In the genomic region with DNA sequence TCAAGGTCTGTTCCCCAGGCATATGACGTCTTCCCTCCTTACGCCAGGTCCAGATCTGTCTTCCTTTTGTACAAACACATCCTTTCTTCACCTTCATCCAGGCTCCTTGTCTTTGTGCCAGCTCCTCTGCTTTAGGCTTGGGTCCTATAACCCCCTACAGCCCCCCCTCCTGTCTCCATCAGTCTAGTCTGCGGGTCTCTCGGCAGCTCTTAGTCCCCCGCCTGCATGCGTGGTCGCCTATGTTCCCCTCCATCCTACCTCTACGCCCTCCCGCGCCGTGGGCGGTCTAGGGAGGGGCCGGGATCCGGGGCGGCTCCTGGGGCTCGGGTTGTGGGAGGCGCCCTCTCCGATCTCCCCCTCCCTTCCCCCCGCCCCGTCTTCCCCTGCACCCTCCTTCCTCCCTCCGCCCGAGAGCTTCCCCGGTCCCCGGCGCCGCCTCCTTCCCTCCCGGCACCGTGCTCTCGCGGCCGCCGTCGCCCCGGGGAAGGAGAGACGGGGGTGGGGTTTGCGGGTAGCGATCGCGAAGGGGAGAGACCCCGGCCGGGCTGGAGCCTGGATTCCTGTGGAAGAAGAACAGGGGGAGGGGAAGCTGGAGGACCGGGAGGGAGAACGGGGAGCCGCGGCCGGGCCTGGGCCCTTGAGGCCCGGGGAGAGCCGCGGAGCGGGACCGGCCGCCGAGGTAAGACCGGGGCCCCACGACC, we compare ENCODE assay signal across 8 mouse cellular contexts. TPM values are rescaled to one million over a fixed set of nuclear protein-coding genes. Genes with fewer than 3 reads are reported as not detected.
A peak's percentile ranks its signal among the peaks of the same experiment; 100 is the strongest.
DNase-seq lines count a peak whose midpoint lies in the region; ATAC-seq lines count a peak whose summit lies in the region.

TSS of gene Gabbr1 (plus strand) at position 356 of the 701 bp plus-strand sequence.

- H3K27me3 ChIP-seq in hindbrain, embryonic 11.5 days (ENCODE audit: control insufficient read depth, insufficient read depth, low read length) = peaks cover 4% of the 10 kb centered on the region

- H3K9me3 ChIP-seq in hindbrain, embryonic 11.5 days (ENCODE audit: control insufficient read depth, low read length) = no peaks in the 10 kb centered on the region

- no peaks in the 10 kb centered on the region for H3K36me3 ChIP-seq in hindbrain, embryonic 11.5 days (ENCODE audit: control insufficient read depth, insufficient read depth, low read length)

- peak; percentile 78 for ATAC-seq in hindbrain, embryonic 11.5 days (ENCODE audit: low FRiP score)

- H3K4me2 ChIP-seq in hindbrain, embryonic 11.5 days (replicated peaks; ENCODE audit: low read depth, low read length) = peak within 1 kb of the TSS; percentile 86

- H3K9ac ChIP-seq in hindbrain, embryonic 11.5 days (ENCODE audit: low read depth, low read length) = peak within 1 kb of the TSS; percentile 81

- peak within 1 kb of the TSS; percentile 85 for H3K27ac ChIP-seq in hindbrain, embryonic 11.5 days (ENCODE audit: low read depth, low read length)

- peaks cover 3% of the 10 kb centered on the region for H3K4me1 ChIP-seq in hindbrain, embryonic 11.5 days (replicated peaks; ENCODE audit: control insufficient read depth, insufficient read depth, low read length)

- under 1% methylated on average over 37 of the region's 55 CpGs for WGBS in hindbrain, embryonic 11.5 days

- H3K4me3 ChIP-seq in hindbrain, embryonic 11.5 days (ENCODE audit: low read depth, low read length) = peak within 1 kb of the TSS; percentile 80

- DNase-seq in MN1 (ENCODE audit: low spot score) = peak; percentile 89
- peak; percentile 89 for DNase-seq in cerebellum, adult 9-10 months
- peak; percentile 70 for DNase-seq in frontal cortex, postnatal 14 days (ENCODE audit: low spot score in 2 of 2)
- peak; percentile 90 for DNase-seq in hindbrain, embryonic 11.5 days (ENCODE audit: low spot score)
- peak; percentile 67 to 79 for DNase-seq in layer of hippocampus, postnatal 25 days (ENCODE audit: extremely low spot score in 1 of 2, low spot score in 1 of 2)
- peak; percentile 85 for DNase-seq in lung, postnatal 14 days
- peak; percentile 69 for DNase-seq in retina, adult 2 months (ENCODE audit: low read depth, low spot score)
- peak; percentile 87 for DNase-seq in thymus, postnatal 25 days

RNA-seq across cellular contexts. Expression of gene Gabbr1, which starts in this region (rescaled TPM):
- 16.8 and 24.8 TPM in 2 replicates for polyA plus RNA-seq in hindbrain, embryonic 11.5 days (2014; fragmentation: Nextera tagmentation; extraction: Ambion mirVana)
- 100 to 1,000 TPM; 706 to 708 TPM for total RNA-seq in layer of hippocampus, postnatal 25 days (2021)

Comparison
In these comparisons a context has a peak if more than half of its experiments do, and no peak if none do; other contexts are left out.
1. Peak in every context shown above with its lines: DNase-seq, ATAC-seq, H3K4me3 ChIP-seq and H3K27ac ChIP-seq.